ENCODE assay signal across 12 mouse cellular contexts in genomic region chr9:59508146-59508545, GRCm38 (mm10). TPM values are rescaled to one million over a fixed set of nuclear protein-coding genes. Genes with fewer than 3 reads are reported as not detected.
"Had no signal": no experiment of that assay in that cellular context is flagged by ENCODE, and none has a peak within 500 bp of the region (broad histone marks: within the 10 kb centered on the region; RNA-seq: fewer than 3 reads in every experiment).

No protein-coding gene starts in this region.

- DNase-seq: lung, adult 18-20 months; lung, embryonic 14.5 days; lung, postnatal 10 days; lung, postnatal 4 days; right cerebral cortex, postnatal 25 days; right cerebral cortex, postnatal 4 days; spleen, adult 18-20 months; thymus, adult 2 months; thymus, postnatal 25 days; thymus, postnatal 4 days had no signal

RNA-seq across cellular contexts. Expression of gene Tmem202, which starts 31.5 kb away (rescaled TPM):
- total RNA-seq: megakaryocyte-erythroid progenitor cell, adult 5-6 weeks; monocyte, adult 5-6 weeks had no signal
